Mouse (Mus musculus) heart, embryonic 11.5 days (tissue): ENCODE measurements around the gene Nfe2l3. TPM values are rescaled to one million over a fixed set of nuclear protein-coding genes. Genes with fewer than 3 reads are reported as not detected.

Experiments used
- ATAC-seq: fragments of 200-750 bp; cut with Nextera tagmentation; replicated peaks from 2 replicates; pipeline ENCODE4 v1.8.0; 2017; ENCODE audit warnings: moderate library complexity; ENCODE audit not compliant: insufficient number of reproducible peaks, low FRiP score, low TSS enrichment
- H3K27ac ChIP-seq: fragments of 300-500 bp; sonication (generic); 2 replicates; pipeline ENCODE4 v1.5.1; 2014; ENCODE audit warnings: mild to moderate bottlenecking, low read depth, low read length
- H3K27me3 ChIP-seq: fragments of 300-500 bp; sonication (generic); 2 replicates; pipeline ENCODE4 v1.6.1; 2014; ENCODE audit warnings: mild to moderate bottlenecking, low read length, mixed read lengths; ENCODE audit not compliant: control insufficient read depth, insufficient read depth
- H3K36me3 ChIP-seq: fragments of 300-500 bp; sonication (generic); 2 replicates; pipeline ENCODE4 v1.6.1; 2014; ENCODE audit warnings: mild to moderate bottlenecking, low read length, moderate library complexity, mixed read lengths; ENCODE audit not compliant: control insufficient read depth, insufficient read depth
- H3K4me1 ChIP-seq: fragments of 300-500 bp; sonication (generic); 2 replicates; pipeline ENCODE4 v1.6.1; 2014; ENCODE audit warnings: low read length; ENCODE audit not compliant: control insufficient read depth, insufficient read depth
- H3K4me2 ChIP-seq: fragments of 300-500 bp; sonication (generic); 2 replicates; pipeline ENCODE4 v1.6.1; 2014; ENCODE audit warnings: mild to moderate bottlenecking, moderate library complexity
- H3K4me3 ChIP-seq: fragments of 300-500 bp; sonication (generic); 2 replicates; pipeline ENCODE4 v1.5.1; 2014; ENCODE audit warnings: low read depth, low read length
- H3K9ac ChIP-seq: fragments of 300-500 bp; sonication (generic); 2 replicates; pipeline ENCODE4 v1.6.1; 2014; ENCODE audit warnings: mild to moderate bottlenecking, low read depth, low read length, moderate library complexity
- H3K9me3 ChIP-seq: fragments of 300-500 bp; sonication (generic); replicated peaks from 2 replicates; pipeline ENCODE4 v1.6.1; 2016; ENCODE audit warnings: low read length; ENCODE audit not compliant: control insufficient read depth
- WGBS: fragments of 180-500 bp; shearing (Covaris S2); extraction: QIAGEN DNeasy Blood & Tissue Kit; methylation state at CpG from one replicate; pipeline ENCODE4 v1.1.7; 2014; ENCODE audit not compliant: insufficient replicate concordance; 5-methylcytosine and 5-hydroxymethylcytosine counted together
- polyA plus RNA-seq: library from polyadenylated mRNA; unstranded; fragments of >200 nt; fragmentation: Nextera tagmentation; extraction: Ambion mirVana; gene quantifications from 2 replicates; pipeline ENCODE4 v1.2.1, GENCODE M21; 2014

The Nfe2l3 gene
- polyA plus RNA-seq, 1 experiment from 2014 or later, result 3.4 TPM

- 53% methylated on average over 9 of the region's 9 CpGs for WGBS
- H3K27ac ChIP-seq, result no peak overlapping the region
- no peak overlapping the region for H3K4me3 ChIP-seq
- ATAC-seq, result no peak
- no peak overlapping the region for H3K4me2 ChIP-seq
- H3K4me1 ChIP-seq, result peaks cover 6% of the 10 kb centered on the region
- no peaks in the 10 kb centered on the region for H3K27me3 ChIP-seq
- no peaks in the 10 kb centered on the region for H3K36me3 ChIP-seq
- no peaks in the 10 kb centered on the region for H3K9me3 ChIP-seq
- no peak overlapping the region for H3K9ac ChIP-seq
These were observed 37.0 kb upstream of the Nfe2l3 start for GRCm38 (mm10) chr6:51395486-51395885.

DNA sequence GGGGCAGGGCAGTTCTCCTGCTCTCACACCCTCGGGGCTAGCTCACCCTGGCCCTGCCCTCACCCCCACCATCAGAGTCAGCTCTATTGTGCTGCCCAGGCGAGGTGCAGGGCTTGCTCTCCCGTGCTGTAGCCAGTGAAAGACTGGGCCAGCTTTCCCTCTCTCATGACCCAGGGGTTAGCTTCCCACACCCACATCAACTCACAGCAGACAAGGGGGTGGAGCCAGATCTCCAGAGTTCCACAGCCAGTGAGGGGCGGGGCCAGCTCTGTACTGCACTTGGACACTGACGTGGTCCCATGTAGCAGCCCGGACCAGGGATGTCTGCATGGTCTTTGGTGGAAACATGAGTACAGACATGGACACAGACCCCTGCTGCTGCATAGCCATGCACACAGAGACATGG is 33.4 kb upstream of the Nfe2l3 start:
- no peak overlapping the region for H3K4me3 ChIP-seq
- H3K9me3 ChIP-seq, result no peaks in the 10 kb centered on the region
- peaks cover 12% of the 10 kb centered on the region for H3K4me1 ChIP-seq
- H3K27me3 ChIP-seq, result no peaks in the 10 kb centered on the region
- WGBS, result 20% methylated on average over 6 of the region's 6 CpGs
- H3K4me2 ChIP-seq, result peak overlapping the region; percentile 32; the same call in 1 of the 2 replicates
- ATAC-seq, result no peak; the same call in 1 of the 2 replicates
- peak overlapping the region; percentile 31 for H3K9ac ChIP-seq
- no peak overlapping the region for H3K27ac ChIP-seq
- no peaks in the 10 kb centered on the region for H3K36me3 ChIP-seq

GRCm38 (mm10) chr6:51401294-51401693 is 31.2 kb upstream of the Nfe2l3 start:
- Histone ChIP-seq H3K36me3 (no peaks in the 10 kb centered on the region), H3K4me1 (peaks cover 17% of the 10 kb centered on the region), H3K27ac (no peak overlapping the region), H3K27me3 (no peaks in the 10 kb centered on the region), H3K4me3 (no peak overlapping the region), H3K9ac (no peak overlapping the region), H3K4me2 (no peak overlapping the region), H3K9me3 (no peaks in the 10 kb centered on the region)
- 37% methylated on average over 6 of the region's 6 CpGs for WGBS
- no peak; the same call in 1 of the 2 replicates for ATAC-seq

DNA sequence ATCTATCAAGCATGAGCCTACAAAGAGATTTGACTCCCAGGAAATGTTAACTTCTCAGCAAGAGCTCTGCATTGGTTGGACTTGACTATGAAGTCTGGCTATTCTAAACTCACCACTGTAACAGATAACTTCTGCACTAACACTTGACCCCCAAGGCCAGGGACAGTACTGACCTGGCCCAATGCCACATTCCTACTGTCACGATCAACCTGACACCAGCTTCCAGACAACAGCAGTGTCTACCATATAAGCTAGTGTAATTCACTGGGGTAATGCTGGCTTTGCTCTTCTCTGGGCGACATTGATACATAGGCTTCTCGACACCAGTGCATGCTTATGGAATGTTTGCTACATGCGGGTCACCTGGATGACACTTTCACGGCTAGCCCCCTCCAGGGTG is 28.9 kb upstream of the Nfe2l3 start:
- H3K4me2 ChIP-seq, result no peak overlapping the region
- H3K4me3 ChIP-seq, result no peak overlapping the region
- H3K27ac ChIP-seq, result no peak overlapping the region
- no peak overlapping the region for H3K9ac ChIP-seq
- H3K4me1 ChIP-seq, result peaks cover 17% of the 10 kb centered on the region
- WGBS, result 55% methylated on average over 5 of the region's 5 CpGs
- no peak for ATAC-seq
- no peaks in the 10 kb centered on the region for H3K9me3 ChIP-seq
- no peaks in the 10 kb centered on the region for H3K27me3 ChIP-seq
- no peaks in the 10 kb centered on the region for H3K36me3 ChIP-seq

GRCm38 (mm10) chr6:51404502-51404901 is 28.0 kb upstream of the Nfe2l3 start:
- no peak for ATAC-seq
- 49% methylated on average over 4 of the region's 4 CpGs for WGBS
- peaks cover 11% of the 10 kb centered on the region; the same call in 1 of the 2 replicates for H3K4me1 ChIP-seq

DNA sequence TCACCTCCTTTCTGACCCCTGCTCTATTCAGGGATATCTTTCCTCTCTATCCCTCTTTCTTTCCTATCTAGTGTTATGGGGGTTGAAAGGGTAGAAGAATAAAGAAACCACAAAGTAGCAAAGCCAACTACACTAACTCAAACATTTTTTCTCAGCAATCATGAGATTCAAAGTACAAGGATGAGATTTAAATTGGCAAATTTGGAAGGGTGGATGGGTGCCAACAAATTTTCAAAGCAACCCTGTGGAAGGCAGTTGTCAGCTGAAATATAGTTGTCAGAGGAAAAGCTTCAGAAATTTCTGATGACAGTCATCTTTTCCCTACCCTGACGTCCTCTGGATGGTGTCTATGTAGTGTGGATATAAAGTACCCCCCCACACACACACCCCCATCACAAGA is 16.0 kb upstream of the Nfe2l3 start:
- no peaks in the 10 kb centered on the region for H3K36me3 ChIP-seq
- no peak overlapping the region for H3K4me2 ChIP-seq
- H3K9me3 ChIP-seq, result no peaks in the 10 kb centered on the region
- no peaks in the 10 kb centered on the region for H3K4me1 ChIP-seq
- no peak for ATAC-seq
- no peak overlapping the region for H3K27ac ChIP-seq
- no peak overlapping the region for H3K9ac ChIP-seq
- 52% methylated on average over 1 of the region's 1 CpGs for WGBS
- H3K4me3 ChIP-seq, result no peak overlapping the region
- H3K27me3 ChIP-seq, result no peaks in the 10 kb centered on the region

More at GRCm38 (mm10) chr6:51404502-51404901, 28.0 kb upstream of the Nfe2l3 start:
- Histone ChIP-seq H3K36me3 (no peaks in the 10 kb centered on the region), H3K9ac (no peak overlapping the region), H3K9me3 (no peaks in the 10 kb centered on the region), H3K27ac (no peak overlapping the region), H3K4me2 (no peak overlapping the region), H3K27me3 (no peaks in the 10 kb centered on the region), H3K4me3 (no peak overlapping the region)

GRCm38 (mm10) chr6:51417306-51417936 is 15.0 kb upstream of the Nfe2l3 start:
- 83% methylated on average over 4 of the region's 4 CpGs for WGBS
- Histone ChIP-seq H3K27ac (no peak overlapping the region), H3K36me3 (no peaks in the 10 kb centered on the region), H3K4me3 (no peak overlapping the region), H3K9ac (no peak overlapping the region), H3K4me2 (no peak overlapping the region), H3K9me3 (no peaks in the 10 kb centered on the region), H3K4me1 (no peaks in the 10 kb centered on the region), H3K27me3 (no peaks in the 10 kb centered on the region)
- ATAC-seq, result no peak

- WGBS, result 38% methylated on average over 11 of the region's 11 CpGs
- Histone ChIP-seq H3K4me3 (no peak overlapping the region), H3K27ac (no peak overlapping the region), H3K9ac (no peak overlapping the region), H3K27me3 (peaks cover 4% of the 10 kb centered on the region; the same call in 1 of the 2 replicates), H3K36me3 (no peaks in the 10 kb centered on the region), H3K9me3 (no peaks in the 10 kb centered on the region), H3K4me2 (no peak overlapping the region), H3K4me1 (no peaks in the 10 kb centered on the region)
- no peak for ATAC-seq
These were observed 8.9 kb upstream of the Nfe2l3 start for GRCm38 (mm10) chr6:51423466-51424122.

GRCm38 (mm10) chr6:51424537-51424936 is 7.9 kb upstream of the Nfe2l3 start:
- 80% methylated on average over 2 of the region's 2 CpGs for WGBS
- H3K4me3 ChIP-seq, result no peak overlapping the region
- H3K36me3 ChIP-seq, result no peaks in the 10 kb centered on the region
- H3K4me2 ChIP-seq, result no peak overlapping the region
- H3K9ac ChIP-seq, result no peak overlapping the region
- H3K27ac ChIP-seq, result no peak overlapping the region
- ATAC-seq, result no peak
- no peaks in the 10 kb centered on the region for H3K9me3 ChIP-seq
- H3K4me1 ChIP-seq, result no peaks in the 10 kb centered on the region
- H3K27me3 ChIP-seq, result peaks cover 4% of the 10 kb centered on the region; the same call in 1 of the 2 replicates
